Mouse (Mus musculus): ENCODE results near the gene Pnpla2.

GRCm38 (mm10) chr7:141468522-141469211 lies 13.7 kb downstream of the Pnpla2 start:
- TF ChIP-seq CTCF (conservative IDR thresholded peaks at IDR 0.05; ENCODE audit: low read length), result peak; percentile 22; the same call in 1 of the 2 replicates
- no peak for TF ChIP-seq POU5F1 (IDR thresholded peaks at IDR 0.05; ENCODE audit: borderline replicate concordance, low read length)
